Mouse (Mus musculus): ENCODE measurements around the gene Gm10799. TPM values are rescaled to one million over a fixed set of nuclear protein-coding genes. Genes with fewer than 3 reads are reported as not detected.
"Not testable (repeated sequence)": the region's sequence is repeated elsewhere in the genome, so short reads cannot be mapped to it uniquely, and the experiment has no call there.

Gm10799 gene
- polyA plus RNA-seq, 1 experiment from 2014 or later = not detected

- WGBS = 6% methylated on average over 3 of the region's 3 CpGs
- no peaks in the 10 kb centered on the region for H3K27me3 ChIP-seq (replicated peaks)
- H3K9me3 ChIP-seq = no peaks in the 10 kb centered on the region
- H3K4me1 ChIP-seq = peaks cover 56% of the 10 kb centered on the region
- H3K27ac ChIP-seq (replicated peaks) = peak overlapping the region; percentile 54
- H3K4me2 ChIP-seq = peak overlapping the region; percentile 76
- H3K4me3 ChIP-seq = peak overlapping the region; percentile 23
- H3K9ac ChIP-seq = peak overlapping the region; percentile 8
- no peaks in the 10 kb centered on the region for H3K36me3 ChIP-seq
- ATAC-seq (ENCODE audit: extremely low read depth, insufficient number of reproducible peaks, low FRiP score, low TSS enrichment) = peak; percentile 61; the same call in 1 of the 2 replicates
Measured at GRCm38 (mm10) chr2:104098529-104099230, 30.3 kb upstream of the Gm10799 start.

GRCm38 (mm10) chr2:104097396-104097795 is 29.0 kb upstream of the Gm10799 start:
- Histone ChIP-seq H3K4me2 (peak overlapping the region; percentile 76), H3K4me3 (peak overlapping the region; percentile 63), H3K4me1 (peaks cover 43% of the 10 kb centered on the region), H3K27ac (replicated peaks) (peak overlapping the region; percentile 96), H3K9ac (peak overlapping the region; percentile 68; the same call in 1 of the 2 replicates)
- H3K36me3 ChIP-seq; ATAC-seq (ENCODE audit: extremely low read depth, insufficient number of reproducible peaks, low FRiP score, low TSS enrichment); H3K9me3 ChIP-seq; H3K27me3 ChIP-seq (replicated peaks): not testable (repeated sequence)
- 87% methylated on average over 4 of the region's 4 CpGs for WGBS

- H3K36me3 ChIP-seq; ATAC-seq (ENCODE audit: extremely low read depth, insufficient number of reproducible peaks, low FRiP score, low TSS enrichment); H3K9me3 ChIP-seq; H3K27me3 ChIP-seq (replicated peaks): not testable (repeated sequence)
- H3K4me2 ChIP-seq = peak overlapping the region; percentile 76
- H3K9ac ChIP-seq = peak overlapping the region; percentile 68
- H3K27ac ChIP-seq (replicated peaks) = peak overlapping the region; percentile 96
- WGBS = 58% methylated on average over 1 of the region's 1 CpGs
- peak overlapping the region; percentile 63 for H3K4me3 ChIP-seq
- H3K4me1 ChIP-seq = peaks cover 39% of the 10 kb centered on the region
Measured at GRCm38 (mm10) chr2:104096796-104097195, 28.4 kb upstream of the Gm10799 start.

GRCm38 (mm10) chr2:104096256-104096655 is 27.9 kb upstream of the Gm10799 start:
- ATAC-seq (ENCODE audit: extremely low read depth, insufficient number of reproducible peaks, low FRiP score, low TSS enrichment) = no peak
- H3K4me2 ChIP-seq = peak overlapping the region; percentile 76
- 17% methylated on average over 10 of the region's 10 CpGs for WGBS

GRCm38 (mm10) chr2:104095741-104096213 is 27.4 kb upstream of the Gm10799 start, which contains the start of gene Cd59a:
Gene Cd59a (plus strand): TSS chr2:104095801.
- peak within 1 kb of the TSS; percentile 90 for H3K9ac ChIP-seq
- peak within 1 kb of the TSS; percentile 63 for H3K4me3 ChIP-seq
- no peaks in the 10 kb centered on the region for H3K9me3 ChIP-seq
- no peaks in the 10 kb centered on the region for H3K36me3 ChIP-seq
- no peaks in the 10 kb centered on the region for H3K27me3 ChIP-seq (replicated peaks)
- ATAC-seq (ENCODE audit: extremely low read depth, insufficient number of reproducible peaks, low FRiP score, low TSS enrichment) = peak; percentile 84
- H3K4me2 ChIP-seq = peak within 1 kb of the TSS; percentile 76
- peaks cover 39% of the 10 kb centered on the region for H3K4me1 ChIP-seq
- WGBS = 3% methylated on average over 15 of the region's 15 CpGs
- peak within 1 kb of the TSS; percentile 96 for H3K27ac ChIP-seq (replicated peaks)

More at GRCm38 (mm10) chr2:104096256-104096655, 27.9 kb upstream of the Gm10799 start:
- Histone ChIP-seq H3K27me3 (replicated peaks) (no peaks in the 10 kb centered on the region), H3K9ac (peak overlapping the region; percentile 90), H3K9me3 (no peaks in the 10 kb centered on the region), H3K27ac (replicated peaks) (peak overlapping the region; percentile 96), H3K36me3 (no peaks in the 10 kb centered on the region), H3K4me3 (peak overlapping the region; percentile 63), H3K4me1 (peaks cover 39% of the 10 kb centered on the region)

GRCm38 (mm10) chr2:104093305-104093704 is 25.0 kb upstream of the Gm10799 start:
- Histone ChIP-seq H3K27ac (replicated peaks) (no peak overlapping the region), H3K9me3 (no peaks in the 10 kb centered on the region), H3K4me2 (no peak overlapping the region), H3K4me3 (no peak overlapping the region), H3K36me3 (no peaks in the 10 kb centered on the region), H3K27me3 (replicated peaks) (no peaks in the 10 kb centered on the region), H3K9ac (no peak overlapping the region), H3K4me1 (peaks cover 17% of the 10 kb centered on the region)
- WGBS = 79% methylated on average over 2 of the region's 2 CpGs
- ATAC-seq (ENCODE audit: extremely low read depth, insufficient number of reproducible peaks, low FRiP score, low TSS enrichment) = no peak

- WGBS = 88% methylated on average over 1 of the region's 1 CpGs
- not testable (repeated sequence) for H3K9me3 ChIP-seq; H3K4me3 ChIP-seq; H3K4me2 ChIP-seq; H3K27ac ChIP-seq (replicated peaks); H3K4me1 ChIP-seq; H3K27me3 ChIP-seq (replicated peaks); ATAC-seq (ENCODE audit: extremely low read depth, insufficient number of reproducible peaks, low FRiP score, low TSS enrichment); H3K36me3 ChIP-seq; H3K9ac ChIP-seq
Measured at GRCm38 (mm10) chr2:104087562-104087961, 19.2 kb upstream of the Gm10799 start.

GRCm38 (mm10) chr2:104084027-104084426 is 15.7 kb upstream of the Gm10799 start:
- not testable (repeated sequence) for H3K9me3 ChIP-seq; H3K4me3 ChIP-seq; H3K4me2 ChIP-seq; H3K27ac ChIP-seq (replicated peaks); H3K9ac ChIP-seq; H3K4me1 ChIP-seq; H3K36me3 ChIP-seq; ATAC-seq (ENCODE audit: extremely low read depth, insufficient number of reproducible peaks, low FRiP score, low TSS enrichment); H3K27me3 ChIP-seq (replicated peaks)

- Histone ChIP-seq H3K4me2 (no peak overlapping the region), H3K27me3 (replicated peaks) (no peaks in the 10 kb centered on the region), H3K9ac (no peak overlapping the region), H3K27ac (replicated peaks) (no peak overlapping the region), H3K9me3 (no peaks in the 10 kb centered on the region), H3K4me3 (no peak overlapping the region), H3K4me1 (peaks cover 4% of the 10 kb centered on the region), H3K36me3 (no peaks in the 10 kb centered on the region)
- no peak for ATAC-seq (ENCODE audit: extremely low read depth, insufficient number of reproducible peaks, low FRiP score, low TSS enrichment)
Measured at GRCm38 (mm10) chr2:104082474-104082873, 14.1 kb upstream of the Gm10799 start.

- not testable (repeated sequence) for H3K27ac ChIP-seq (replicated peaks); H3K36me3 ChIP-seq; H3K4me3 ChIP-seq; H3K4me1 ChIP-seq; H3K27me3 ChIP-seq (replicated peaks); H3K9ac ChIP-seq; ATAC-seq (ENCODE audit: extremely low read depth, insufficient number of reproducible peaks, low FRiP score, low TSS enrichment); H3K9me3 ChIP-seq; H3K4me2 ChIP-seq
- WGBS = no CpG with 5 or more reads among the region's 1 CpGs
Measured at GRCm38 (mm10) chr2:104081436-104082050, 13.2 kb upstream of the Gm10799 start.

- not testable (repeated sequence) for H3K4me1 ChIP-seq
- 53% methylated on average over 5 of the region's 5 CpGs for WGBS
Measured at GRCm38 (mm10) chr2:104078285-104078684, 9.9 kb upstream of the Gm10799 start.

More at GRCm38 (mm10) chr2:104078285-104078684, 9.9 kb upstream of the Gm10799 start:
- H3K27ac ChIP-seq (replicated peaks); H3K4me2 ChIP-seq; H3K9me3 ChIP-seq; H3K4me3 ChIP-seq; H3K27me3 ChIP-seq (replicated peaks); H3K36me3 ChIP-seq; H3K9ac ChIP-seq: not testable (repeated sequence)
- ATAC-seq (ENCODE audit: extremely low read depth, insufficient number of reproducible peaks, low FRiP score, low TSS enrichment) = 0 out of 2 replicates have a peak, but pooled peaks have one; percentile 37

All from heart, embryonic 13.5 days (tissue).